Mouse (Mus musculus) midbrain, postnatal 0 days (tissue): ENCODE data around the gene Ackr3. TPM values are rescaled to one million over a fixed set of nuclear protein-coding genes. Genes with fewer than 3 reads are reported as not detected.

Source experiments
- ATAC-seq: fragments of 200-750 bp; cut with Nextera tagmentation; 2 replicates; pipeline ENCODE4 v1.8.0; 2017; ENCODE audit warnings: moderate number of reproducible peaks, mild to moderate bottlenecking, moderate TSS enrichment, moderate library complexity; ENCODE audit not compliant: low FRiP score
- DNase-seq: peaks from one replicate; pipeline ENCODE4 v3.0.0-alpha.2; 2015; ENCODE audit warnings: low spot score
- H3K27ac ChIP-seq: fragments of 300-500 bp; sonication (generic); 2 replicates; pipeline ENCODE4 v1.5.1; 2014; ENCODE audit warnings: low read depth, mild to moderate bottlenecking, low read length, mixed read lengths
- H3K27me3 ChIP-seq: fragments of 300-500 bp; sonication (generic); 2 replicates; pipeline ENCODE4 v1.6.1; 2014; ENCODE audit warnings: low read length, control low read depth, mixed read lengths; ENCODE audit not compliant: insufficient read depth
- H3K36me3 ChIP-seq: fragments of 300-500 bp; sonication (generic); 2 replicates; pipeline ENCODE4 v1.6.1; 2014; ENCODE audit warnings: low read length, control low read depth, mixed read lengths; ENCODE audit not compliant: insufficient read depth
- H3K4me1 ChIP-seq: fragments of 300-500 bp; sonication (generic); 2 replicates; pipeline ENCODE4 v1.6.1; 2014; ENCODE audit warnings: mild to moderate bottlenecking, control low read depth, antibody characterized with exemption, low read length, mixed read lengths; ENCODE audit not compliant: insufficient read depth
- H3K4me2 ChIP-seq: fragments of 300-500 bp; sonication (generic); 2 replicates; pipeline ENCODE4 v1.6.1; 2014; ENCODE audit warnings: low read depth, mild to moderate bottlenecking, low read length, mixed read lengths; ENCODE audit not compliant: poor library complexity, severe bottlenecking
- H3K4me3 ChIP-seq: fragments of 300-500 bp; sonication (generic); 2 replicates; pipeline ENCODE4 v1.5.1; 2014; ENCODE audit warnings: low read depth, mild to moderate bottlenecking, low read length, moderate library complexity
- H3K9ac ChIP-seq: fragments of 300-500 bp; sonication (generic); replicated peaks from 2 replicates; pipeline ENCODE4 v1.6.1; 2014; ENCODE audit warnings: mild to moderate bottlenecking, low read length, moderate library complexity, mixed read lengths; ENCODE audit not compliant: poor library complexity, severe bottlenecking
- H3K9me3 ChIP-seq: fragments of 300-500 bp; sonication (generic); 2 replicates; pipeline ENCODE4 v1.6.1; 2016; ENCODE audit warnings: low read length, control low read depth
- CTCF ChIP-seq: IDR thresholded peaks from 2 replicates; pipeline ENCODE4 v1.5.1; 2016; ENCODE audit warnings: antibody characterized with exemption, mild to moderate bottlenecking
- WGBS: fragments of 180-500 bp; shearing (Covaris S2); extraction: QIAGEN DNeasy Blood & Tissue Kit; methylation state at CpG from one replicate; pipeline ENCODE4 v1.1.7; 2014; 5-methylcytosine and 5-hydroxymethylcytosine counted together
- polyA plus RNA-seq: library from polyadenylated mRNA; unstranded; fragments of >200 nt; fragmentation: Nextera tagmentation; extraction: Ambion mirVana; gene quantifications from 2 replicates; pipeline ENCODE4 v1.2.1, GENCODE M21; 2015
- total RNA-seq: library from RNA; depleted of rRNA; stranded (reverse); fragments of >200 nt; gene quantifications from 2 replicates; pipeline ENCODE4 v1.2.3, GENCODE M21; 2014

The Ackr3 gene
- total and polyA plus RNA-seq, 2 experiments from 2014 or later: 4.5 to 7.9 TPM

- H3K4me1 ChIP-seq: peaks cover 7% of the 10 kb centered on the region; the same call in 1 of the 2 replicates
- ATAC-seq: no peak
- no peaks in the 10 kb centered on the region for H3K9me3 ChIP-seq
- H3K27me3 ChIP-seq: no peaks in the 10 kb centered on the region
- no peak overlapping the region for H3K4me3 ChIP-seq
- no peak overlapping the region for H3K9ac ChIP-seq
- no peak for DNase-seq
- H3K36me3 ChIP-seq: no peaks in the 10 kb centered on the region
- no peak overlapping the region for H3K27ac ChIP-seq
- 73% methylated on average over 22 of the region's 22 CpGs for WGBS
- no peak for TF ChIP-seq CTCF
- no peak overlapping the region for H3K4me2 ChIP-seq
Measured at GRCm38 (mm10) chr1:90231591-90232490, 28.1 kb downstream of the Ackr3 start.

GRCm38 (mm10) chr1:90232491-90232885 is 28.7 kb downstream of the Ackr3 start:
- Histone ChIP-seq H3K27ac (no peak overlapping the region), H3K27me3 (no peaks in the 10 kb centered on the region), H3K36me3 (no peaks in the 10 kb centered on the region), H3K4me1 (peaks cover 7% of the 10 kb centered on the region; the same call in 1 of the 2 replicates), H3K9me3 (no peaks in the 10 kb centered on the region), H3K4me2 (no peak overlapping the region), H3K4me3 (no peak overlapping the region), H3K9ac (no peak overlapping the region)
- TF ChIP-seq CTCF: no peak
- DNase-seq (no peak), ATAC-seq (no peak)

- no peak for TF ChIP-seq CTCF
- WGBS: 65% methylated on average over 11 of the region's 11 CpGs
- Histone ChIP-seq H3K4me1 (peaks cover 7% of the 10 kb centered on the region; the same call in 1 of the 2 replicates), H3K4me2 (no peak overlapping the region), H3K9me3 (no peaks in the 10 kb centered on the region), H3K27ac (no peak overlapping the region), H3K36me3 (no peaks in the 10 kb centered on the region), H3K4me3 (no peak overlapping the region), H3K9ac (no peak overlapping the region), H3K27me3 (no peaks in the 10 kb centered on the region)
- ATAC-seq (no peak), DNase-seq (no peak)
Measured at GRCm38 (mm10) chr1:90234620-90235054, 30.9 kb downstream of the Ackr3 start.

GRCm38 (mm10) chr1:90236640-90237039 is 32.9 kb downstream of the Ackr3 start:
- Histone ChIP-seq H3K4me1 (peaks cover 4% of the 10 kb centered on the region; the same call in 1 of the 2 replicates), H3K4me2 (no peak overlapping the region), H3K27me3 (no peaks in the 10 kb centered on the region), H3K9me3 (no peaks in the 10 kb centered on the region), H3K4me3 (no peak overlapping the region), H3K36me3 (no peaks in the 10 kb centered on the region), H3K9ac (no peak overlapping the region), H3K27ac (no peak overlapping the region)
- ATAC-seq: no peak
- TF ChIP-seq CTCF: no peak
- DNase-seq: no peak
- 89% methylated on average over 2 of the region's 2 CpGs for WGBS

GRCm38 (mm10) chr1:90238095-90238888 is 34.5 kb downstream of the Ackr3 start:
- Histone ChIP-seq H3K4me3 (no peak overlapping the region), H3K36me3 (no peaks in the 10 kb centered on the region), H3K9ac (no peak overlapping the region), H3K27me3 (no peaks in the 10 kb centered on the region), H3K9me3 (no peaks in the 10 kb centered on the region), H3K4me1 (peaks cover 4% of the 10 kb centered on the region; the same call in 1 of the 2 replicates), H3K27ac (no peak overlapping the region), H3K4me2 (no peak overlapping the region)
- no peak for ATAC-seq
- 83% methylated on average over 9 of the region's 9 CpGs for WGBS
- no peak for TF ChIP-seq CTCF
- DNase-seq: no peak
